Mouse (Mus musculus) CD8-positive naive resting alpha-beta T cell, adult 2 months (primary cell): ENCODE measurements around the gene Rnf44.

Source experiments
- DNase-seq, 2 experiments: peaks; one replicate each; pipeline ENCODE4 v3.0.0; 2022; ENCODE audit warnings: low read depth in 2 of 2, low spot score in 2 of 2

Rnf44 gene

DNA sequence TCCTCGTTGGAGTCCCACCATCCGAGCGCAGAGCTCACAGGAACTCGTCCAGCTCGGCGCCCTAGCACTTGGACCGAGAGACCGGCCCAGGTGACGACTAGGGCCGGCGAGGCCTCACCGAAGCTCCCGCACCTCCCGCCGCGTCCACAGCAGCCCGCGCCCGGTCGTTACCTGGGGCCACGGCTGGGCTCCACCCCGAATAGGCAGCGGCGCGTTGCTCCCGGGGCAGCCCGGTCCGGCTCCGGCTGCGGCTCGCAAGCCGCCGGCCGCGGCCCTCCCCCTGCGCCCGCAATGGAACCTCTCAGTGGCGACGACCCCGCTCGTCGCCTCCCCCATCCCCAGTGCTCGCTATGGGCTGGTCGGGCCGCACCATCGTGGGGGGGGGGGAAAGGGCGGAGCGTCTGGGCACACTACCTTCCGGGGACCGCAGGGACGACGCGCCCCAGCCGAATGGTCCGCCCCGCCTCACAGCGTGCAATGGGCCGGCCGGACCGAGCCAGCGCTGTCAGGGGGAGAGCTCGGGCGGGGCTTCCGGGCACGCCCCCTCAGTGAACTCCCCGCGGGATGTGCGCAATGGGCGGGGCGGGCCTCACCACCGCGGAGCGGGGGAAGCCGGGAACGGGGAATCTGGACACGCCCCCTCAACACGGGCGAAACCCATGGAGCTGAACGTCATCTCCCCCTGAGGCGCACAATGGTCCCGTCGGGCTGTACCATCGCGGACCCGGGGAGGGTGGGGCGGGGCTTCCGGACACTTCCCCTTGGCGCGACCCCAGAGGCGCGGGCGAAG lies at the start of gene Rnf44:
Gene Rnf44 (minus strand): TSS at position 350 of the 790 bp plus-strand sequence.
- peak; percentile 99 for DNase-seq

DNA sequence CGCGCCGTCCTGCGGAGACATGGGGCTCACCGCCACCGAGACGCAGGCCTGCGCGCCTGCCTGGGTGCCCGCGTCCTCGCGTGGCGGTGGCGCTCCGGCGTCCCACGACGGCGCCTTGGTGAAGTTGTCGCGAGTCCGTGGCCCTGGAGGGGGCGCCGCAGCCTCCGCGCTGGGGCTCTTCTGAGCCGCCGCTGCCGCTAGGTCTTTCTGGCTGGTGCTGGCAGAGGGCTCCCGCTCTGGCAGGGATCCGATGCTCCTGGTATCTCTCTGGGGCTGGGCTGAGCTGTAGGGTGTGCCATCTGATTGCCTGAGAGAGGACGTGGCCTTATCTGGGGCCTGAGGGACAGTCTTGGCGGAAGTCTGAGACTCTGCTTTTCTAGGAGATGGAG lies 44.5 kb upstream of the Rnf44 start:
- DNase-seq = no peak

DNA sequence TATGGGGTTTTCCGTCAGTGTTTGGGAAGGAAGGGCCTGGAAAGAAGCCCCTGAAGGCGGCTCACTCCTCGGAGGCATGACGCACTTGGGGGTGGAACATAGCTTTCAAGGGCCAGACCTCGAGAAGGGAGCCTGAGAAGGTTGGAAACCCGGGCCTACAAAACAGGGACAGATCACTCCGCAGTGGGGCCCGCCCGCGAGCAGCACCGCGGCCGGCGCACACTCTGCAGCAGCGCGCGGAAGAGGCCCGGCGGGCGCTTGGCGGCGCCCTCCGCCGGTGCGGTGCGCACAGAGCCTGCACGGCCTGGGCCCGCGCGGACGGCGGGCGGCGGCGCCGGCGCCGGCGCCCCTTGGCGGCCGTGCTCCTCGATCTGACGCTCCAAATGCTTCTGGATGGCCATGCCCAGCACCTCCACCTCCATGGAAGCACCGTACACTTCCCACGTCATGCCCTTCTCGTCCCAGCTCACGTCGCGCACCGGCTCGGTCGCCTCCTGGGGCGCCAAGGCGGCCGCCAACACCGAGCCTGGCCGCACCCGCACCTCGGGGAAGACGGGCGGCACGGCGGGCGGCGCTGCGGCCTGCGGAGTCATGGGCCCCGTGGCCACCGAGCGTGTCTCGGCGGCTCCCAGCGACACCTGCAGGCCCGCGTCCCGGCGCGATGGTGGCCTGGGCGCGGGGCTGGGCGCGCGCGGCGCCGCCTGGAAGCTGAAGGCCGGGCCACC lies 43.9 kb upstream of the Rnf44 start:
- DNase-seq = no peak

DNA sequence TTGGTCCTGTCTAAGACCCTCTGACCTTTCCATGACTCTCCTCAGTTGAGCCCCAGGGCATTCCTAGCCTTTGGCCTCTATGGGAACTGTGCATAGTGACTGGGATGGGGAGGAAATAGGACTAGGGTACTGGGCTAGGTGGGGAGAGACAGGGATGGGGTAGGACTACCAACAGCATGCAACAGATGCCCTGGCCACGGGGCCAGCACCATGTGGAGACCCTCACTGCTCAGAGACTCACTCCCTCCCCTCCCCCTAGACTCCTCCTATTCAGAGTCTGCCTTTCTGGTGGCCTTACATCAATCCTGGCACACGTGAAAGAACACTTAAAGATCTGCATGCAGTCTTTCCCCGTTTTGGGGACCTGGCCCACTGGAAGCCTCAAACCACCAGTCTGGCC lies 43.2 kb upstream of the Rnf44 start:
- DNase-seq = no peak

DNA sequence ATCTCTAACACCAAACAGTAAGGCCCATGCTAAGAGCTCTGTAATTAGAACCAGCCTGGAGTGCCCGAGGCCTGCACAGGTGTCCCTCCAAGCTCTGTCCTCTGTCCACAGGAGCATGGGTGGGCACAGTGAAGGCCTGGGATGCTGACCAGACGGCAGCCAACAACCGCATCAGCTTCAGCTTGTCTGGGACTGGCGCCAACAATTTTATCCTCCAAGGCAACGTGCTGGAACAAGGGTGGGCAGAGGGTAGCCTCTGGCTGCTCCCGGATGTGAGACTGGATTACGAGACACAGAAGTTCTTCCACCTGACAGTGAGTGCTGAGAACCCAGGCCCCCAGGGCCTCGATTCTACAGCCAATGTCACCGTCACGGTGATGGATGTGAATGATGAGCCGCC lies 32.4 kb upstream of the Rnf44 start:
- DNase-seq = no peak

DNA sequence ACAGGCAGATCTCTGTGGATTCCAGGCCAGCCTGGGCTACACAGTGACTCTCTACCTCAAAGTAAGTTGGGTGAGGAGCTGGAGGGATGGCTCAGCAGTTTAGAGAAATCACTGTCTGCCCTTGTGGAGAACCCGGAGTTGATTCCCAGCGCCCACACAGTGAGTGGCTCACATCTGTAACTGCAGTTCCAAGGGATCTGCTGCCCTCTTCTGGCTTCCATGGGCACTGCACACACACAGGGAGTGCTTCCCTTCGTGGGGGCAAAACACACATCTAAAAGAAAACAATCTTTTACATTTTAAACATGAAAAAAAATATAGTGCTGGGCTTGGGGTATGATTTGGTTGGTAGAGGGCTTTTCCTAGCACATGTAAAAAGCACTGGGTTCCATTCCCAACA lies 29.4 kb upstream of the Rnf44 start:
- no peak for DNase-seq

DNA sequence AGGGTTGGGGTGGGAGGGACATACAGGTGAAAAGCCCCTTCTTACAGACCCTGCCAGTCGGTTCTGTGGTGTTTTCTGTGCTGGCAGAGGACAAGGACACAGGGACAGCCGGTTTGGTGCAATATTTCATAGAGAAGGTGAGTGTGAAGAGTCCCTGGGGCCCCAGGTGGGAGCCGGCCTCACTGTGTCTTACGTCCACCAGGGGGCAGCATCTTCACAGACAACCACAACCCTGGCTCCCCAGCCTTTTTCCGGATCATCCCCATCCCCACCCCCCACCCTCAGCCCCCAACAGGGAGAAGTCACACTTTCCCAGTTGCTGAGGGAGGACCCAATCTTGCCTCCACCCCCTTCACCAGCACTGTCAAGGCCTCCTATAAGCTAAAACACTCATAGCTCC lies 23.2 kb upstream of the Rnf44 start:
- DNase-seq = peak; percentile 22 to 40

DNA sequence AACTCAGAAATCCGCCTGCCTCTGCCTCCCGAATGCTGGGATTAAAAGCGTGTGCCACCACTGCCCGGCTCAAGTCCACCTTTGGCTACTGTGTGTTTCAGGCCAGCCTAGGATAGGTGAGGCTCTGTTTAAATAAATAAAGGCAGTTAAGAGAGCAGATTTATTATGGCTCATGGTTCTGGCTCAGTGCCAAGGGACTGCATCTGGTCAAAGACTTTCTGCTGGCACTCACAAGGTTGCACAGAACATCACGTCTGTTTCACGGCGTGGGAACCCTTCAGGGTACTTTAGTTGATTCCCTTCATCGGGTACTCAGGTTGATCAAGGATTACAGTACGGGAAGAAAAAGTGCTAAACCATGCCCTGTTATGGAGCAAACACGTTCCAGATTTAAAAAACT lies 21.3 kb upstream of the Rnf44 start:
- DNase-seq = no peak

DNA sequence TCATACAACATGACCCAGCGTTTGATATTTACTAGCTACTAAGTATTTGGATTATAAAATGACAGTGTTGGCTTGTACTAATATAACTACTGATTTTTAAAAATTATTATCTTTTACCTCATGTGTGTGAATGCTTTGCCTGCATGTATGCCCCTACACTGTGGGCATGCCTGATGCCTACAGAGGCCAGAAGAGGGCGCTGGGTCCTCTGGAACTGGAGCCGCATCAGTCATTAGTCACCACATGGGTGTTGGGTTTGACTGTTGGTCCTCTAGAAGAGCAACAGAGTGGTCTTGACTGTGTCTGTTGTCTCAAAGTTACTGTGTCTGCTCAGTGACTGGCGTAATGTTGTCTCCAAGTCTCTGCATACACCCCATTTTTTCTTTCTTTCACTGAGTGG lies 20.7 kb upstream of the Rnf44 start:
- no peak for DNase-seq

DNA sequence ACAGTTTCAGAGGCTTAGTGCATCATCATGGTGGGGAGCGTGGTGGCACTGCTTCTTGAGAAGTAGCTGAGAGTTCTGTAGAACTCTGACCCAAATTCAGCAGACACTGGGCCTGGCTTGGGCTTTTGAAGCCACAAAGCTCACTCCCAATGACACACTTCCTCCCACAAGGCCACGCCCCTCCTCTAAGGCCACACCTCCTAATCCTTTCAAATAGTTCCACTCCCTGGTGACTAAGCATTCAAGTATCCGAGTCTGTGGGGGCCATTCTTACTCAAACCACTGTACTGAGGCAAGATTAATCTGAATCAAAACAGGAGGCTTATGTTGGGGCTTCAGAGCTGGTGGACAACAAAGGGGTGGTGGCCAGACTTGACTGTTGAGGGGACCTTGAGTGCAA lies 17.2 kb upstream of the Rnf44 start:
- DNase-seq = no peak

DNA sequence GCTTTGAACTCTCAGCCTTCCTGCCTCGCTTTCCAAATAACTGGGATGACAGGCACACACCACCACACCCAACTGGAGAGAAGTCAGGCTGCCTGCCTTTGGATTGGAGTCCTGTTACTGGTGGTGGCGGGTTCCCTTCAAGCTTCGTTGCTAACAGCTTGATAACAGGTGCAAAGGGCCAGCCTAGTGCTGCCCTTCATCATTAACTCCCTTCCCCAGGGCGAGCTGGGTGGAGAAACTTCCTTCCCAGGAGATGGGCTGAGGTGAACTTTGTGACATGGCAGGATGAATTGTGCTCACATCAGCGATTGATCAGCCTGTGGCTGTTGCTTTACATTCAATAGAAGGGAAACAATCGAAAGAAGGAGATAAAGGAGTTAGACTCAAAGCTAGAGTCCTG lies 11.2 kb upstream of the Rnf44 start:
- no peak for DNase-seq

DNA sequence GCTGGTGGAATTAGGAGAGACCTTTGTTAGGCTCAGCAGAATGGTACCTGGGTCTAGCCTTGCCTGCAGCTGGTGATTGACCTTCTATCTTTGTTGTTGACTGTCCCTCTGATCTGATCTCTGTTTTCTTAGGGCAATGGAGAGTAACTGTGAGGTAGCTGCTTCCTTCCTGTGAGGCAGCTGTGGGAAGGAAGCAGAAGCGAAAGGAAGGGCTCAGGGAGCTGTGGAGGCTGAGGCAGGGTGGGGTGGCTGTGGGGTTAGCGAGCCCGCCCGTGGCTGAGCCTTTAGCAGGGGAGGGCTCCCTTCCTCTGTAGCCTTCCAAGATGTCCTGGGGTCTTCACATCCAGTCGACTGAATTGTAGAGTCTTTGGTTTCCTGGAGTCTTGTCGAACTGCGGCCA lies 8.8 kb upstream of the Rnf44 start:
- no peak for DNase-seq

DNA sequence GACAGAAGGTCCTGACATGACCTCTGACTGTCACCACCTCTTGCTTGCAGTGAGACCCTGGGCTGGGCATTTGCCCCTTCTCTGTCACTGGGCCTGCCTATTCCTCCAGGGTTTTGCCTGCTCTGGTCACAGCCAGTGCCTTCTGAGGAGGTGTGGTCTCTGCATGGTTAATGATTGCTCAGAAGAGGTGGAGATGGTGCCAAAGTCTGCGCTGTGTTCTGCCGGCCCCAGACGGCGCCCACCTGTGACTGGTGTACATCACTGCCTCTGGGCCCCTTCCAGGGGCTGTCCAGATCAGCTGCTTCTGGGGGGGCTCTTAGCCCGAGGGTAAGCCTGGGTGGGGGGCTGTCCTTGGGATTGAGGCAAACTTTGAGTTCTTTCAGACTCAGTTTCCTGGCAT lies 7.5 kb upstream of the Rnf44 start, which contains the start of gene Cdhr2:
Gene Cdhr2 (plus strand): TSS at position 219 of the 400 bp plus-strand sequence.
- no peak for DNase-seq

DNA sequence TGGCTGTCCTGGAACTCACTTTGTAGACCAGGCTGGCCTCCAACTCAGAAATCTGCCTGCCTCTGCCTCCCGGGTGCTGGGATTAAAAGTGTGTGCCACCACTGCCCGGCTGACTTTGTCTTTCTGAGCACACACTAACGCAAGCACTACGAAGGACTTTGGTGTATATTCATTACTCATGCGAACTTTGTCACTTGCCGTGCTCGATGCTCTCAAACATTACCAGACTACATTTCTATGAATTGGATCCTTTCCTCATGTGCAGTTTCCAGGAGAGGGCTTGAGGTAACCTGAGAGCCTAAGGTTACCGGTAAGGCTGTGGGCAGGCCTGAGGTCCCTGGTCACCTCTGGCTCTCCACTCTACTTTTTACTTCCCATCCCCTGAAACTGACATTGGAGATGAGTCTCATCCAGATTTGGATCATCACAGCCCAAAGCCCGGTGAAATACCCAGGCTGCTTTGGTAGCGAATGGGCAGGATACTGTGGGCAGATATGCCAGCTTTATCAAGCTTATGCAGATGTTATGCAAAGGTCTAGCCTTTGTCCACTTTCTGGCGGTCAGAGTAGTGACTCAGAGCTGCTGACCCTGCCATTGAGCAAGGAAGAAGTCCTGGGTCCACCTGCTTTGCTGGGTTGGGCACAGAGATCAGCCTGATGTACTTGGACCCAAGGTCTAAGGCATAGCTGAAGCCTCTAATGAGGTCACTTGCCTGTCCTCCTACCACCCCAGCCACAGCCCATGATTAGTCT lies 1.9 kb upstream of the Rnf44 start:
- DNase-seq = no peak

DNA sequence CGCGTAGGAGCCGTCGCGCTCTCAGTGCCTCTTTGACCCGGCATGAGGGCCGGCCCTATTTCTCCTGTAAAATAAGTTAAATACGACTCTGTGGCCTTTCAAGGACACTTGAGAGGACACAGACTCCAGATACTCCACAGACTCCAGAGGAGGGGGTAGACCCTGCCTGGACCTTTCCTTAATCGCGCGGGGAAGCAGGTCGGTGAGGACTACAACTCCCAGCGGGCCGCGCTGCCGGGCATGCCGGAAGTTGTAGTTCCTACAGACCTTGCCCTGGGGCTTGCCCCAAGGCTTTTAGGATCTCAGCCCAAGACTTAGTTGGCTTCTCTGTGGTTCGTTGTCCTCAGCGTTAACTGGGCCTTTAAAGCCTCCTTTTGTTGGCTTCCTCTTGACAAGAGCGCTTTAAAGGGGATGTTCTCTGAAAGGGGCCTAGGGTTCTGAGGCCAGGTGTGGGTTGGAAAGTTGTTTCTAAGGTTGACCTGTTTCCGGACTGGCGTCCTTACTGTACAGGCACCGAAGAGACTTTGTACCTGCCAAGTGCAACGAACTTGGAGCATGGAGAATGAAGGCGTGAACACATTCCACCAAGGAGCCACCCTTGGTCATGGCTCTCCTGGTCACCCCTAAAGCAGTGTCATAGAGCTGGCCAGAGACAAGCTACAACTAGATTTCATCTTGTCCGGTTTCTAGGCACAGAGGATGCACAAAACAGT lies 797 bp upstream of the Rnf44 start:
- DNase-seq = peak; percentile 84 to 86

DNA sequence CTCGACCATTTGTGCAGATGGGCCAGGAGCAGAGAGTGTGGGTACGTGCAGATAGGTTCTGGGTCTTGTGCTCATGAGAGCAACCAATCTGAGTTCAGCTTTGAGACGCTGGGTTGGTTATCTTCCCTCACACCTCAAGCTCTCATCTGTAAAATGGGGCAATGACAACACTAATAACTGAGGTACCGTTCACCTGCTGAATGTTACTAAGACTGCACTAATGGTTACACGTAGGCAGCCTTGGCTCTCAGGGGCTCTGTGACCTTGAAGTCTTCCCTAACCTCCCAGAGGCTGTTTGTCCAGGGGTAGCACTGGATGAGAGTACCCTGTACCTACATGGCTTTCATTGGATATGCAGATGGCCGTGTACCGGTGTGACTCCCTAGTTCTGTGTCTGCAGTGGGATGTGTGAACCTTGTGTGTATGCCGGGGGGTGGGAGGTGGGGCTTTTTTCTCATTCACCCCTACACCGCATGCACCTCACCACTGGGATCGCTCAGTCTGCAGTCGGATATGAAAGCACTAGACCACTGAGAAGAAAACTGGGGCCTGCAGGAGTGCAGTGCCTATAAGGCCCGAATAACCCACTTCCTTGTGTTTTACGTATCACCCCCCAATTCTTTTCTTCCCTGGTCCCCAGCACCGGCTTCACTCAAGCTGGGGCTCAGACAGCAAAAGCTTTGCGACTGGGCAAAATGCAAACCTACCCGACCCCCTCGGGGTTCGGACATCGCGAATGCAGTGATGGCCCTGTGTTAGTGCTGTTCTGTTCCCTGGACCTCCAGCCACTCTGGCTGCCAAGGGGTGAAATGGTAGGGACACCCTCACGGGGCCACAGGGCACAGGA lies 773 bp downstream of the Rnf44 start:
- no peak for DNase-seq

DNA sequence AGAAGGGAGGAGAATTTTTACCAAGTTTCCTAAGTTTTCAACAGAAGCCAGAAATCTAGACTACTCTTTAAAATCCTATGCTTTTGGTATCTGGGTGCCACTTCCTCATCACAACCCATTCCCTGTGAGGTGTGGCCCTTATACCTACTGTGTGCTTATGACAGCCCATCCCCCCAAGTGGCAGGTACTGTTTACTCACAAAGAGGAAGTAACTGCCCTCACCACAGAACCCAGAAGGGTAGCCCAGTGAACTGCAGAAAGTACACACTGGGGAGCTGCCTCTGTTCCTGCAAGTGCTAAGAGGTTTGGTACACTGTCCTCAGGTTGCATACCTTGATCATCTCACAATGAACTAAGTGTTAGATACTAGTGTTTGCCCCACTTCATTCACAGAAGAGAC lies 2.0 kb downstream of the Rnf44 start:
- DNase-seq = peak in 1 of 2 experiments; percentile 7

DNA sequence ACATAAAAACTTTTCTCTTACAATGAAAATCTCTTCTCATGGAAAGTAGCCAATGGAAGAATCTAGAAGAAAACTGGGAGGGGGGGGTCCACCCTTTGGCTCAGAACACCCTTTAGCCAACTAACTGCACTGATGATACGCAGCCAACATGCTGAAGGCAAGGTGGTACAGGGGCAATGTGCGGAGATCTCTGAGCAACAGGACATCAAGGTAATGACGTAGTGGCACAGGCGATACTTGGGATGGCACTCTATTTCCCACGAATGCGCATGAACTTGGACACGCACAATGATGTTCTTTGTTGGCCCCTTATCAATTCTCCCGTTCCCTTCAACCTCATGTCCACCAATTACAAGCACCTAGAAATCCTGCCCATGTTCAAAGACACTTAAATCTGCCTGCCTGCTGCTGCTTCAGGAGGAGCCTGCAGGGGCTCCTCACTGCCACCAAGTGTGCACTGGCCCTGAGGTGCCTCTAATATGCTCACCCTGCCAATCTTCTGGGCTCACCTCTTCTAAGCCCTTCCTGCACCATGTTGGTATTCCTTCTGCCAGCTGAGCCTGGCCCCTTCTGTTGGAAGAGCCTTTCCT lies 3.5 kb downstream of the Rnf44 start:
- DNase-seq = no peak

DNA sequence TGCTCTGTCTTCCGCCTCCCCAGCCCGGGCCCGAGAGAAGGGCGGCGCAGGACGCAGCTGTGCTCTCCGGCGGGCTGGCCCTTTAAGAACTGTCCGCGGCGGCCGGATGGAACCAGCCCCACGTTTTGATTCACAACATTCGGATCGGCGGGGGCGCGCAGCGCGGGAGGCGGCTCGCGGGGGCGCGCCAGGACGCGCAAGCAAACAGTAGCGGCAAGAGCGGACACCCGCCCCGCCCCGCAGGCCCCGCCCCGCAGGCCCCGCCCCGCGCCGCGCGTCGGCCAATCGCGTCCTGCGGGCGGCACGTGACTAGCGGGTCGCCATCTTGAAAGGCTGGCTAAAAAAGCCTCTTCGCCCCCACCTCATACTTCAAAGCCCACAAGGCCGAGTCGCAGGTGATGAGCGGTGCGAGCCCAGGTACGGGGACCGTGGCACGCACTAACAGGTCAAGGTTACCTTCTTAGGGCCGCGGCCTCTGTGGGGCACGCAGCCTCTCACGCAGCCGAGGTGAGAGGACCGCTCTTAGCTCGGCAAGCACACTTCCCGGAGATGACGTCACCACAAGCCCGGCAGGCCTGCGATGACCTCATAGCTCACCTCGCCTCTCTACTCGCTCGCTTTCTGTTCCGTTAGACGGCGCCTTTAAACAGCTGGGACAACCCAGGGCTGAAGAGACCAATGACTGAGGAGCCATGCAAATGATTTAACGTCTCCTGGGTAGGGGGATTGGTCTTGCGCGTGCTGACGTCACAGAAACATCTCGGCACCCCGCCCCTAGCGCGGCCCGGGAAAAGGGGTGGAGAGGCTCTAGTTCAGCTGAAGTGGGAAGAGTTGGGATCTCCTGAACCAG lies 5.9 kb downstream of the Rnf44 start:
- DNase-seq = peak; percentile 96 to 98
